Mouse (Mus musculus): ENCODE results near the gene Gas2l1.
A peak's percentile ranks its signal among the peaks of the same experiment; 100 is the strongest.

DNA sequence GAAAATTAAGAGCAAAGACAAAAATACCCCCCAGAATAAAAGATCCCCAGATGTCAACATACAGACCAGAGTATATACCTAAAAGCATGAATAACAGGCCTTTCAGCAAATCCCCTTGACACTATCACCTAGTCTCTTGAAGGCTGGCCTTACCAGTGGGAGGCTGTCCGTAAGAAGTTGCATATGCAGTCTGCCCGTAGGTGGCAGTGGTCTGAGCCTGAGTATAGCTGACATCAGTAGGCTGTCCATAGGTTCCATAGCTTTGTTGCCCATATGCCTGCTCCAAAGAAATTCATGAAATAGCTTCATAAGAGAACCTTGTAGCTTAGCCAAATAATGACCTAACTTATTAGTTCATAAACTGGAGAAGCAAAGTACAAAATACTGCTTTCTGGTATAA, 26.6 kb upstream of the Gas2l1 start:
- peak; percentile 65 for TF ChIP-seq CTCF (IDR thresholded peaks at IDR 0.05; ENCODE audit: low read depth)
- TF ChIP-seq EP300 (optimal IDR thresholded peaks at IDR 0.05): no peak

All from stomach, postnatal 0 days (tissue).